Mouse (Mus musculus) midbrain, postnatal 0 days (tissue): ENCODE results near the gene Gamt. TPM values are rescaled to one million over a fixed set of nuclear protein-coding genes. Genes with fewer than 3 reads are reported as not detected.

Source experiments
- ATAC-seq: fragments of 200-750 bp; cut with Nextera tagmentation; 2 replicates; pipeline ENCODE4 v1.8.0; 2017; ENCODE audit warnings: moderate number of reproducible peaks, mild to moderate bottlenecking, moderate TSS enrichment, moderate library complexity; ENCODE audit not compliant: low FRiP score
- DNase-seq: peaks from one replicate; pipeline ENCODE4 v3.0.0-alpha.2; 2015; ENCODE audit warnings: low spot score
- H3K27ac ChIP-seq: fragments of 300-500 bp; sonication (generic); 2 replicates; pipeline ENCODE4 v1.5.1; 2014; ENCODE audit warnings: low read depth, mild to moderate bottlenecking, low read length, mixed read lengths
- H3K27me3 ChIP-seq: fragments of 300-500 bp; sonication (generic); 2 replicates; pipeline ENCODE4 v1.6.1; 2014; ENCODE audit warnings: low read length, control low read depth, mixed read lengths; ENCODE audit not compliant: insufficient read depth
- H3K36me3 ChIP-seq: fragments of 300-500 bp; sonication (generic); 2 replicates; pipeline ENCODE4 v1.6.1; 2014; ENCODE audit warnings: low read length, control low read depth, mixed read lengths; ENCODE audit not compliant: insufficient read depth
- H3K4me1 ChIP-seq: fragments of 300-500 bp; sonication (generic); 2 replicates; pipeline ENCODE4 v1.6.1; 2014; ENCODE audit warnings: mild to moderate bottlenecking, control low read depth, antibody characterized with exemption, low read length, mixed read lengths; ENCODE audit not compliant: insufficient read depth
- H3K4me2 ChIP-seq: fragments of 300-500 bp; sonication (generic); 2 replicates; pipeline ENCODE4 v1.6.1; 2014; ENCODE audit warnings: low read depth, mild to moderate bottlenecking, low read length, mixed read lengths; ENCODE audit not compliant: poor library complexity, severe bottlenecking
- H3K4me3 ChIP-seq: fragments of 300-500 bp; sonication (generic); 2 replicates; pipeline ENCODE4 v1.5.1; 2014; ENCODE audit warnings: low read depth, mild to moderate bottlenecking, low read length, moderate library complexity
- H3K9ac ChIP-seq: fragments of 300-500 bp; sonication (generic); replicated peaks from 2 replicates; pipeline ENCODE4 v1.6.1; 2014; ENCODE audit warnings: mild to moderate bottlenecking, low read length, moderate library complexity, mixed read lengths; ENCODE audit not compliant: poor library complexity, severe bottlenecking
- H3K9me3 ChIP-seq: fragments of 300-500 bp; sonication (generic); 2 replicates; pipeline ENCODE4 v1.6.1; 2016; ENCODE audit warnings: low read length, control low read depth
- CTCF ChIP-seq: IDR thresholded peaks from 2 replicates; pipeline ENCODE4 v1.5.1; 2016; ENCODE audit warnings: antibody characterized with exemption, mild to moderate bottlenecking
- WGBS: fragments of 180-500 bp; shearing (Covaris S2); extraction: QIAGEN DNeasy Blood & Tissue Kit; methylation state at CpG from one replicate; pipeline ENCODE4 v1.1.7; 2014; 5-methylcytosine and 5-hydroxymethylcytosine counted together
- polyA plus RNA-seq: library from polyadenylated mRNA; unstranded; fragments of >200 nt; fragmentation: Nextera tagmentation; extraction: Ambion mirVana; gene quantifications from 2 replicates; pipeline ENCODE4 v1.2.1, GENCODE M21; 2015
- total RNA-seq: library from RNA; depleted of rRNA; stranded (reverse); fragments of >200 nt; gene quantifications from 2 replicates; pipeline ENCODE4 v1.2.3, GENCODE M21; 2014

The Gamt gene
- total and polyA plus RNA-seq, 2 experiments from 2014 or later: 14.3 to 16.8 TPM

GRCm38 (mm10) chr10:80238306-80238705, 22.5 kb downstream of the Gamt start:
- peaks cover 2% of the 10 kb centered on the region; the same call in 1 of the 2 replicates for H3K4me1 ChIP-seq
- H3K9ac ChIP-seq: no peak overlapping the region
- no peaks in the 10 kb centered on the region for H3K9me3 ChIP-seq
- H3K4me3 ChIP-seq: no peak overlapping the region
- WGBS: 84% methylated on average over 3 of the region's 3 CpGs
- no peak for DNase-seq
- no peak overlapping the region for H3K4me2 ChIP-seq
- H3K36me3 ChIP-seq: peaks cover 73% of the 10 kb centered on the region
- no peak for TF ChIP-seq CTCF
- H3K27me3 ChIP-seq: no peaks in the 10 kb centered on the region
- H3K27ac ChIP-seq: no peak overlapping the region
- no peak for ATAC-seq

GRCm38 (mm10) chr10:80237020-80237419, 23.8 kb downstream of the Gamt start:
- H3K4me2 ChIP-seq: no peak overlapping the region
- peaks cover 7% of the 10 kb centered on the region; the same call in 1 of the 2 replicates for H3K4me1 ChIP-seq
- H3K27ac ChIP-seq: no peak overlapping the region
- no peaks in the 10 kb centered on the region for H3K27me3 ChIP-seq
- 83% methylated on average over 4 of the region's 4 CpGs for WGBS
- DNase-seq (no peak), ATAC-seq (no peak)
- no peak overlapping the region for H3K4me3 ChIP-seq
- no peaks in the 10 kb centered on the region for H3K9me3 ChIP-seq
- no peak overlapping the region for H3K9ac ChIP-seq
- no peak for TF ChIP-seq CTCF
- H3K36me3 ChIP-seq: peaks cover 78% of the 10 kb centered on the region

DNA sequence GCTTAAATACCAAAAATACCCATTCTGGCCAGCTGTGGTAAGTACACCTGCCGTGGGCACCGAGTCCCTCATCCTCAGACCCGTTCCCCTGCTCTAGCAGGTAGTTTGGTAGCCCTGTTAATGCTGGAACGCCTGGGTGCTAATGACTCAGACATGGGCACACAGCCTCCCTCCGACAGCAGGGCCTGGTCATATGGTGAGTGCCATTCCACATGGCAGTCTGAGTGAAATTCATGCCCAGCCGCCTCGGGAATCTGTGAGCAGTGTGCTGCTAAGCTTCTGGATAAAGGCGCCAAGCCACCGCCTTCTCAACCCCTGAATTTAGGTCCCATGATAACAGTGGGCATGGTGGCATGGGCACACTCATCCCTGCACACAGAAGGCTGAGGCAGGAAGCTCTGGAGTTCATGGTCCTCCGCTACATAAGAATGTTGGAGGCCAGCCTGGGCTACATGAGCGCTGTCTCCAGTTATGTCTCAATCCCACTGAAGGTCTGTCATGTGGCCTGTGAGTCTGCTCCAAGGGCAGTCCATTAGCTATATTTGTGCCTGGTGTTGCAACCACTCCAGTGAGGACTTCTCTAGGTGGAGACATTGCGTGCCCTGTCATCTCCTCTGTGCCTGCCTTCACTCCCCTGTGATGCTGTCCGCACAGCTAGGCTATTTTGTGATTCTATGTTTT, 24.5 kb downstream of the Gamt start:
- no peaks in the 10 kb centered on the region for H3K27me3 ChIP-seq
- DNase-seq: no peak
- no peaks in the 10 kb centered on the region for H3K9me3 ChIP-seq
- no peak overlapping the region for H3K9ac ChIP-seq
- H3K4me2 ChIP-seq: no peak overlapping the region
- no peak for TF ChIP-seq CTCF
- H3K4me1 ChIP-seq: peaks cover 7% of the 10 kb centered on the region; the same call in 1 of the 2 replicates
- no peak for ATAC-seq
- peaks cover 73% of the 10 kb centered on the region for H3K36me3 ChIP-seq
- H3K27ac ChIP-seq: no peak overlapping the region
- H3K4me3 ChIP-seq: no peak overlapping the region
- 82% methylated on average over 13 of the region's 13 CpGs for WGBS

DNA sequence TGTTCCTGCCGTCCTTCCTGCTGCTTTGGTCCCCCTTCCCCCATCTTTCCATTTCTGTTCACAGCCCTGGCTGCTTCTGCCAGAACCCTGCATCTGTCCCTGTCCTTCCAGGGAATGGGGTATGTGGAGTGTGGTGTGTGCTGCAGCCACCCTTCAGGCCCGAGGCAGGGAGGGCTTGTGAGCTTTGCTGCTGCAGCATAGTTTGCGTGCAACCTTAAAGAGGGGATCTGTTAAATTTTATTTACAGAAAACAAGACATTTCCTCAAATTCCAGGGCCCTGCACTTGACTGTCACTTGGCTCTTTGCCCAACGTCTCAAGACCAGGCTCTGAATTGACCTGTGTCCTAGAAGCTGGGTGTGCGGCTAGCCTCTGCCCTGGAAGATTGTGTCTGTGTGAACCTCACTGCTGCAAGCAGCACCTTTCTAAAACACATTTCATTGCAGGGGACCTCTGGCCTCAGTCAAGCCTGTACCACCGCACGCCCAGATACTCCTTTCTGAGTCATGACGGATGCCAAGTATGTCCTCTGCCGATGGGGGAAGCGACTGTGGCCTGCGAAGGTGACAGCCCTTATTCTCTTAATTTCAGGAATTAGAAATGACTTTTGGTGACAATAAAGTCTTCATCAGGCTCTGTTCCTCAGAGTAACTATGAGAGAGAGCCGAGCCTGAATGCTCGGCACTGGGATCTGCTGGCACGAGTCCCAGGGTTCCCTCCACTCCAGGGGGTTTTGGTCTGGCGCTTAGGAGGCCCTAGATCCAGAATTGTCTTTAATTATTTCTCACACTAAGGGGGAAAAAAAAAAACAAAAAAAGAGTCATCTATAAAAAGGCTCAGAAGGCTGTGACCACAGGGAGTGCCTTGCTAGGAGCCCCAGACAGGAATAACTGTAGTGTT, 32.7 kb downstream of the Gamt start:
- H3K27me3 ChIP-seq: no peaks in the 10 kb centered on the region
- H3K9me3 ChIP-seq: no peaks in the 10 kb centered on the region
- peak overlapping the region; percentile 92 for H3K27ac ChIP-seq
- H3K4me3 ChIP-seq: peak overlapping the region; percentile 61; the same call in 1 of the 2 replicates
- H3K9ac ChIP-seq: peak overlapping the region; percentile 79
- 19% methylated on average over 15 of the region's 15 CpGs for WGBS
- ATAC-seq (no peak), DNase-seq (no peak)
- peaks cover 18% of the 10 kb centered on the region for H3K36me3 ChIP-seq
- H3K4me1 ChIP-seq: peaks cover 18% of the 10 kb centered on the region
- no peak for TF ChIP-seq CTCF
- H3K4me2 ChIP-seq: peak overlapping the region; percentile 90

DNA sequence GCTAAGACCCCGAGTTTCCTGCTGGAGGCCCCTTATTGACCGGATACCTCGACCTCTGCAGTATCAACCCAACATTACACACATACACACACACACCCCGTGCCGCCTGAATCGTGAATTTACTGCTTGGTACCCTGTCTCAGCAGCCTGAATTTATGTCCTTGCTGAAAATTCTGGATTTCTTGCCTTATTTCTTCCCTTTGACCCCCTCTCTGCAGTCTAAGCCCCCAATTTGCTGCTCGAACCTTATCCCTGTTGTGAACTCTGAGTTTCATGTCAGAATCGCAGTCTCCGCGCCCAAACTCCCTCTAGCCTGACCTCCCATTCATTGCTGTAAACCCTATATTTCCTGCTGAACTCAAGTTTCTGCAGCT, 33.7 kb downstream of the Gamt start:
- Histone ChIP-seq H3K9ac (peak overlapping the region; percentile 79), H3K9me3 (no peaks in the 10 kb centered on the region), H3K4me1 (peaks cover 15% of the 10 kb centered on the region), H3K36me3 (peaks cover 8% of the 10 kb centered on the region), H3K4me2 (peak overlapping the region; percentile 90), H3K27ac (peak overlapping the region; percentile 92), H3K4me3 (peak overlapping the region; percentile 61), H3K27me3 (no peaks in the 10 kb centered on the region)
- ATAC-seq: peak; percentile 8; the same call in 1 of the 2 replicates
- DNase-seq: no peak
- no peak for TF ChIP-seq CTCF
- WGBS: 4% methylated on average over 10 of the region's 10 CpGs
